In genomic region chrX:107679203-107679602, GRCm38 (mm10) we compare ENCODE assay signal across 8 mouse cellular contexts. TPM values are rescaled to one million over a fixed set of nuclear protein-coding genes. Genes with fewer than 3 reads are reported as not detected.
DNase-seq lines count a peak whose midpoint lies in the region; ATAC-seq and TF ChIP-seq lines count a peak whose summit lies in the region.

No protein-coding gene starts in this region.

- no peaks in the 10 kb centered on the region for H3K9me3 ChIP-seq in heart, embryonic 10.5 days
- H3K9me3 ChIP-seq in CH12.LX (replicated peaks; ENCODE audit: low read length) = no peaks in the 10 kb centered on the region
- H3K9me3 ChIP-seq in forebrain, embryonic 14.5 days (replicated peaks; ENCODE audit: control insufficient read depth, low read length) = no peaks in the 10 kb centered on the region
- H3K9me3 ChIP-seq in liver, embryonic 16.5 days (replicated peaks; ENCODE audit: control insufficient read depth, low read length) = no peaks in the 10 kb centered on the region

- H3K79me2 ChIP-seq in CH12.LX (replicated peaks; ENCODE audit: control insufficient read depth, extremely low read depth, insufficient read depth, poor library complexity, severe bottlenecking) = no peaks in the 10 kb centered on the region

- H3K4me1 ChIP-seq in heart, embryonic 10.5 days = no peaks in the 10 kb centered on the region
- no peaks in the 10 kb centered on the region for H3K4me1 ChIP-seq in CH12.LX (ENCODE audit: control insufficient read depth in 1 of 2, insufficient read depth in 2 of 2)
- no peaks in the 10 kb centered on the region for H3K4me1 ChIP-seq in forebrain, embryonic 14.5 days (ENCODE audit: control insufficient read depth, insufficient read depth, low read length)
- no peaks in the 10 kb centered on the region for H3K4me1 ChIP-seq in liver, embryonic 16.5 days (ENCODE audit: control insufficient read depth, low read depth, low read length)

- TF ChIP-seq RAD21 in CH12.LX (IDR thresholded peaks at IDR 0.05; ENCODE audit: low read depth, low read length) = no peak

- peak overlapping the region; percentile 15; the same call in 1 of the 2 replicates for H3K4me2 ChIP-seq in CH12.LX (ENCODE audit: insufficient read depth, low read depth, poor library complexity, severe bottlenecking)
- peak overlapping the region; percentile 43 for H3K4me2 ChIP-seq in forebrain, embryonic 14.5 days (ENCODE audit: low read length)
- peak overlapping the region; percentile 18; the same call in 1 of the 2 replicates for H3K4me2 ChIP-seq in liver, embryonic 16.5 days (ENCODE audit: low read depth, low read length)

- TF ChIP-seq EP300 in CH12.LX (IDR thresholded peaks at IDR 0.05; ENCODE audit: low read length) = no peak

- DNase-seq in heart, embryonic 10.5 days (ENCODE audit: low spot score) = no peak
- no peak for DNase-seq in heart, adult 9 months (ENCODE audit: low spot score in 2 of 2)
- no peak for DNase-seq in CH12.LX (ENCODE audit: extremely low read depth)
- peak; percentile 35 for DNase-seq in forebrain, embryonic 14.5 days (ENCODE audit: low spot score)
- DNase-seq in layer of hippocampus, adult 9-10 months (ENCODE audit: low spot score) = no peak
- DNase-seq in adrenal gland, postnatal 25 days = no peak

- H3K27ac ChIP-seq in heart, embryonic 10.5 days = no peak overlapping the region
- H3K27ac ChIP-seq in CH12.LX (ENCODE audit: insufficient read depth, low read depth) = no peak overlapping the region
- no peak overlapping the region for H3K27ac ChIP-seq in forebrain, embryonic 14.5 days (ENCODE audit: low read depth, low read length)
- no peak overlapping the region for H3K27ac ChIP-seq in liver, embryonic 16.5 days (ENCODE audit: low read length)

- 15% methylated on average over 10 of the region's 10 CpGs for WGBS in heart, embryonic 10.5 days
- WGBS in forebrain, embryonic 14.5 days = 30% methylated on average over 10 of the region's 10 CpGs
- WGBS in liver, embryonic 16.5 days (ENCODE audit: insufficient replicate concordance) = 15% methylated on average over 10 of the region's 10 CpGs

- TF ChIP-seq CTCF in CH12.LX (conservative IDR thresholded peaks at IDR 0.05 in 1 of 2, IDR thresholded peaks at IDR 0.05 in 1 of 2; ENCODE audit: low read depth in 2 of 2, low read length in 2 of 2) = no peak

- H3K4me3 ChIP-seq in heart, embryonic 10.5 days = peak overlapping the region; percentile 51
- no peak overlapping the region for H3K4me3 ChIP-seq in CH12.LX (replicated peaks in 1 of 3; ENCODE audit: low read depth in 2 of 3, low read length in 2 of 3, poor library complexity in 1 of 3)
- H3K4me3 ChIP-seq in forebrain, embryonic 14.5 days (ENCODE audit: low read depth, low read length) = peak overlapping the region; percentile 11
- no peak overlapping the region for H3K4me3 ChIP-seq in liver, embryonic 16.5 days (ENCODE audit: low read depth, low read length)

- in situ Hi-C loops in CH12.LX (cut with MboI; ENCODE audit: low pct_ligation_motif_present, low pct_unique_long_range_greater_than_20kb, low sequenced_read_pairs) = no loop called here

- dilution Hi-C loops in CH12.LX (cut with MboI; ENCODE audit: extremely low pct_ligation_motif_present, extremely low pct_unique_long_range_greater_than_20kb, low sequenced_read_pairs) = no loop called here

- no peak for ATAC-seq in forebrain, embryonic 14.5 days
- ATAC-seq in liver, embryonic 16.5 days (ENCODE audit: low read depth) = no peak
- no peak for ATAC-seq in activated CD4-positive, CD25-positive, alpha-beta regulatory T cell, adult 4 months

- no peak overlapping the region for H3K9ac ChIP-seq in CH12.LX (ENCODE audit: insufficient read depth, low read depth)
- H3K9ac ChIP-seq in forebrain, embryonic 14.5 days (ENCODE audit: low read length) = peak overlapping the region; percentile 21; the same call in 1 of the 2 replicates
- no peak overlapping the region for H3K9ac ChIP-seq in liver, embryonic 16.5 days (ENCODE audit: low read depth, low read length)

- no peak for TF ChIP-seq POLR2A in CH12.LX (IDR thresholded peaks at IDR 0.05; ENCODE audit: low read depth, low read length)

- peaks cover 22% of the 10 kb centered on the region for H3K27me3 ChIP-seq in heart, embryonic 10.5 days (ENCODE audit: insufficient read depth, poor library complexity, severe bottlenecking)
- no peaks in the 10 kb centered on the region for H3K27me3 ChIP-seq in CH12.LX (replicated peaks)
- peaks cover 3% of the 10 kb centered on the region; the same call in 1 of the 2 replicates for H3K27me3 ChIP-seq in forebrain, embryonic 14.5 days (replicated peaks; ENCODE audit: control insufficient read depth, insufficient read depth, low read length)
- H3K27me3 ChIP-seq in liver, embryonic 16.5 days (ENCODE audit: control insufficient read depth, insufficient read depth, low read depth, low read length) = peaks cover 3% of the 10 kb centered on the region; the same call in 1 of the 2 replicates

- H3K36me3 ChIP-seq in heart, embryonic 10.5 days = no peaks in the 10 kb centered on the region
- H3K36me3 ChIP-seq in CH12.LX (replicated peaks in 1 of 2; ENCODE audit: control insufficient read depth in 1 of 2, insufficient read depth in 1 of 2, low read length in 1 of 2) = no peaks in the 10 kb centered on the region
- no peaks in the 10 kb centered on the region for H3K36me3 ChIP-seq in forebrain, embryonic 14.5 days (ENCODE audit: control insufficient read depth, insufficient read depth, low read length)
- H3K36me3 ChIP-seq in liver, embryonic 16.5 days (ENCODE audit: control insufficient read depth, insufficient read depth) = no peaks in the 10 kb centered on the region

TF ChIP-seq in CH12.LX, 34 proteins besides CTCF, POLR2A, EP300 and RAD21:
- TF ChIP-seq USF2 (conservative IDR thresholded peaks at IDR 0.05; ENCODE audit: low read depth, low read length) = no peak
- TF ChIP-seq HCFC1 (IDR thresholded peaks at IDR 0.05; ENCODE audit: low read depth, low read length) = no peak
- TF ChIP-seq MAZ (IDR thresholded peaks at IDR 0.05; ENCODE audit: low read depth, low read length) = no peak
- TF ChIP-seq MYC (IDR thresholded peaks at IDR 0.05; ENCODE audit: low read depth, low read length) = no peak
- TF ChIP-seq RCOR1 (conservative IDR thresholded peaks at IDR 0.05; ENCODE audit: low read depth, low read length) = no peak
- no peak for TF ChIP-seq USF1 (IDR thresholded peaks at IDR 0.05; ENCODE audit: low read depth, low read length)
- no peak for TF ChIP-seq ELF1 (IDR thresholded peaks at IDR 0.05; ENCODE audit: low read depth, low read length)
- no peak for TF ChIP-seq BHLHE40 (IDR thresholded peaks at IDR 0.05; ENCODE audit: low read depth, low read length)
- no peak for TF ChIP-seq MEF2A (IDR thresholded peaks at IDR 0.05; ENCODE audit: borderline replicate concordance, low read depth, low read length)
- no peak for TF ChIP-seq PAX5 (IDR thresholded peaks at IDR 0.05; ENCODE audit: low read length)
- TF ChIP-seq NELFE (IDR thresholded peaks at IDR 0.05; ENCODE audit: low read depth, low read length) = no peak
- TF ChIP-seq CHD1 (IDR thresholded peaks at IDR 0.05; ENCODE audit: low read depth, low read length) = no peak
- TF ChIP-seq ZKSCAN1 (IDR thresholded peaks at IDR 0.05; ENCODE audit: borderline replicate concordance, low read depth, low read length) = no peak
- no peak for TF ChIP-seq SIN3A (IDR thresholded peaks at IDR 0.05; ENCODE audit: low read length)
- TF ChIP-seq JUN (IDR thresholded peaks at IDR 0.05; ENCODE audit: insufficient read depth, low read depth, low read length) = no peak
- no peak for TF ChIP-seq KAT2A (IDR thresholded peaks at IDR 0.05; ENCODE audit: insufficient replicate concordance, low read length)
- TF ChIP-seq E2F4 (IDR thresholded peaks at IDR 0.05; ENCODE audit: insufficient replicate concordance, low read depth, low read length) = no peak
- TF ChIP-seq ZNF384 (IDR thresholded peaks at IDR 0.05; ENCODE audit: low read depth, low read length) = no peak
- no peak for TF ChIP-seq UBTF (IDR thresholded peaks at IDR 0.05; ENCODE audit: low read depth, low read length)

RNA-seq across cellular contexts. Expression of gene Tbx22, which starts 11.4 kb away (rescaled TPM):
- not detected in 2 replicates for polyA plus RNA-seq in heart, embryonic 10.5 days (2016; fragmentation: Nextera tagmentation; extraction: Ambion mirVana)
- not detected in 2 replicates for total RNA-seq in CH12.LX (2012; rRNA removed)
- total RNA-seq in CH12.LX (2014; rRNA removed) = 0.35 TPM in 1 of 2 replicates, not detected in the other
- not detected in 2 replicates for polyA plus RNA-seq in CH12.LX (2012; ENCODE audit: insufficient read length, low read depth)
- polyA plus RNA-seq in forebrain, embryonic 14.5 days (2014; fragmentation: Nextera tagmentation; extraction: Ambion mirVana) = not detected in 2 replicates
- polyA plus RNA-seq in liver, embryonic 16.5 days (2015; fragmentation: Nextera tagmentation; extraction: Ambion mirVana) = not detected in 2 replicates
- total RNA-seq in adrenal gland, postnatal 25 days (2021) = not detected in 2 replicates
- under 1 TPM in 1 of 2 experiments, not detected in 1; 0.15 TPM for polyA plus RNA-seq in activated CD4-positive, CD25-positive, alpha-beta regulatory T cell, adult 4 months (2017; shearing (Covaris generic))

Comparison
In these comparisons a context has a peak if more than half of its experiments do, and no peak if none do; other contexts are left out.
1. H3K4me3 ChIP-seq: peak in heart, embryonic 10.5 days (single experiment) and forebrain, embryonic 14.5 days (single experiment); none in CH12.LX (0 of 3) and liver, embryonic 16.5 days (single experiment).
2. Peak in every context shown above with its lines, with median percentiles within 50 percentile points of each other: H3K4me2 ChIP-seq.